Mouse (Mus musculus): ENCODE results near the gene Gm20388.
A peak's percentile ranks its signal among the peaks of the same experiment; 100 is the strongest.

The Gm20388 gene

GRCm38 (mm10) chr8:122576648-122577022 is 2666.0 kb downstream of the Gm20388 start, which contains the start of gene Aprt:
TSS of gene Aprt (minus strand) at chr8:122576909.
- DNase-seq (ENCODE audit: low read depth), result peak; percentile 99

- DNase-seq (ENCODE audit: low read depth), result no peak
These were observed 2666.5 kb downstream of the Gm20388 start for GRCm38 (mm10) chr8:122577116-122577515.

GRCm38 (mm10) chr8:122579196-122579595 is 2668.6 kb downstream of the Gm20388 start:
- no peak for DNase-seq (ENCODE audit: low read depth)

GRCm38 (mm10) chr8:122580926-122581325 is 2670.3 kb downstream of the Gm20388 start:
- DNase-seq (ENCODE audit: low read depth), result no peak

- DNase-seq (ENCODE audit: low read depth), result peak; percentile 69
These were observed 2674.3 kb downstream of the Gm20388 start for GRCm38 (mm10) chr8:122584981-122585380.

- DNase-seq (ENCODE audit: low read depth), result peak; percentile 79
These were observed 2674.8 kb downstream of the Gm20388 start for GRCm38 (mm10) chr8:122585411-122585891.

DNA sequence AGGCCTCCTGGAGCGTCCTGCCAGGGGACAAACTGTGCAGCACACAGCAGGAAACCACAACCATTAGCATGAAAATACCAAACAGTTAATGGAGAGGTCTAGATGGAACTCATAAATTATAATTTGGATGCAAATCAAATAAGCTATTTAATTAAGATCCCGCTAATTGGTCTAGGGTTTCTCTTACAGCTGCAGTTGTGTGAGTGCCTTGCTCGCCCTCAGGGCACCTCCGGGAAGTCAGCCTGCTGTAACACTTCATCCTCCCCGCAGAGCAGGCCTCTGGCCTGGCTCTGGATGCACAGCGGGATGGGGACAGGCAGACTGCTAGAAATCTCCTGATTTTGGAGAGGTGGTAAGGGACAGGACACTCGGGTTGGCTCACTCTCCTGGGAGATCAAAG is 2675.5 kb downstream of the Gm20388 start:
- DNase-seq (ENCODE audit: low read depth), result peak; percentile 27

DNA sequence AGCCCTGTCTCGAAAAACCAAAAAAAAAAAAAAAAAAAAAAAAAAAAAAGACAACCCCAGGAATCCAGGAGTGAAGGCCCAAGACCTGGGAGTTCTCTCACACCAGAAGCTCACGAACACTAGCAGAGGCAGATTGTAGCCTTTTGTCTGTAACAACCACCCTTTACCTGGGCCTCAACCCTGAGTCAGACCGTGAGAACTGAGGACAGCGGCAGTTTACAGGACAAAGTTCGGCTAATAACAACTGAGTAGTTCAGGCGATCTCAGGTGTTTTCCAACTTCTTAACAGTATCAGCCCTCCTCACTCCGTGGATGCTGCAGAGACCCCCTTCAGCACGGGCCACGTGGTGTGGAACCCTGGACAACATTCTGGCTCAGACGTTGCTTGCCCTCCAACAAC is 2676.1 kb downstream of the Gm20388 start:
- DNase-seq (ENCODE audit: low read depth), result no peak

GRCm38 (mm10) chr8:122593240-122593639 is 2682.6 kb downstream of the Gm20388 start:
- DNase-seq (ENCODE audit: low read depth), result peak; percentile 13

GRCm38 (mm10) chr8:122593783-122594507 is 2683.3 kb downstream of the Gm20388 start:
- DNase-seq (ENCODE audit: low read depth), result no peak

DNA sequence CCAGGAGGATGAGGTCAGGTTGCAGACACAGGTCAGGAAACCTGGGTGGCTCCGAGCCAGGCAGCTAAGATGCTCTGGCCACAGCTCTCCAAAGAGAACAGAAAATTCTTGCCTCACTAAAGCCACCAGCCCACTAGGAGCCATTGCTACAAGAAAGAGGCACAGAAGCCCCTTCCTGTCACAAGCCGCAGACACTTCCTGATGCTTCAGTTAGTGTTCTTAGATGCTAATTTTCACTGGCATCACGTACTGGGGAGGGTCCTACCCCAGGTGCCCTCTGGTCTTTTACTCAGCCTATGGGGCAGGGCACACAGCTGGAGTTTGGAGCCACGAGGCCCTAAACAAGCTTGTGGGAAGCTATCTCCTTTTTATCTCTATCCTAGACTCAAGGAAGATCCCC is 2685.4 kb downstream of the Gm20388 start:
- no peak for DNase-seq (ENCODE audit: low read depth)

DNA sequence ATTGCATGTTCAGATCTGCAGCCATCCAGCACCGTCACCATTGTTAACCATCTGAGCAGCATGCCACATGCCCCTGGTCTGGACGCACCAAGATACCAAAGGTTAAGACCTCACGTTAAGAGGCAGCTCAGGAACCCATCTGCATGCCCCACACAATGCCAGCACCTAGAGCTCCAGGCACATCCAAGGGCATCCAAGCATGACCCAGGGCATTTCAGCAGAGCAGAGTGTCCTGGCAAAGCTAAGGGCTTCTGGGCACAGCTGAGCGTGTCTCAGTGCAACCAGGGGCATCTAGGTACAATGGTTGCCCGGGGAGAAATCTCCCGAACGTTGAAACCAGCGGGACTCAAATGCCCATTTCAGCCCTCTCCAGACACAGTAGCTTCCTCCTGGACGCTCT is 2690.0 kb downstream of the Gm20388 start:
- no peak for DNase-seq (ENCODE audit: low read depth)

- DNase-seq (ENCODE audit: low read depth), result no peak
These were observed 2694.0 kb downstream of the Gm20388 start for GRCm38 (mm10) chr8:122604640-122605039.

- DNase-seq (ENCODE audit: low read depth), result no peak
These were observed 2694.7 kb downstream of the Gm20388 start for GRCm38 (mm10) chr8:122605367-122605766.

GRCm38 (mm10) chr8:122606810-122607209 is 2696.2 kb downstream of the Gm20388 start:
- no peak for DNase-seq (ENCODE audit: low read depth)

GRCm38 (mm10) chr8:122610209-122610608 is 2699.6 kb downstream of the Gm20388 start:
- DNase-seq (ENCODE audit: low read depth), result no peak

GRCm38 (mm10) chr8:122610612-122611277 is 2700.1 kb downstream of the Gm20388 start:
- DNase-seq (ENCODE audit: low read depth), result no peak

GRCm38 (mm10) chr8:122611295-122612133 is 2700.9 kb downstream of the Gm20388 start, which contains the start of the genes Galns and Trappc2l:
TSS of gene Galns (minus strand) at chr8:122611463.
TSS of gene Trappc2l (plus strand) at chr8:122611640.
- DNase-seq (ENCODE audit: low read depth), result peak; percentile 99

GRCm38 (mm10) chr8:122616181-122616905 is 2705.7 kb downstream of the Gm20388 start:
- DNase-seq (ENCODE audit: low read depth), result peak; percentile 65

DNA sequence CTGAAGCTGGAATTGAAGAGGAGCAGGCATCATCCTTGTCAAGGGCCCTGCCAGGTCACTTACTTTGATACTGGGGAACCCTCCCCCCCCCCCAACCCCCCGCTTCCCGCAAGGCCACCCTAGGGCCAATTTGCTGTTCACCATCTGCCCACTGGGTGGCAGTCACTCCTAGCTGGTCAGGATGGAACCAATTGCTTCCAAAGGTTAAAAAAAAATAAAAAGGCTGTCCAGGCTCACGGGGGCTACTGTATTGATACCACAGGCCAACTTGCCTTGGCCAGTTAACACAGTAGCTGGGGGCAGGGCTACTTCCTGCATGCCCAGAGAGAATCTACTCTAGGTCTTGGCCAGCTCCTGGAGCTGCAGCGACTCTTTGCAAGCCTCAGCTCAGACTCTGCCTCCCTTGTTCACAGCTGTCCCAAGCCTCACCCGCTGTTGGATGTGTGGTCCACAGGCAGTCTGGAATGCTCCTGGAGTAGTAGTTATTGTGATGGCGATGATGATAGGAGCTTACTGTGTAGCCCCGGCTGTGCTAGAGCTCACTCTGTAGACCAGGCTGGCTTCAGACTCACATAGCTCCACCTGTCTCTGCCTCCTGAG is 2707.4 kb downstream of the Gm20388 start:
- peak; percentile 93 for DNase-seq (ENCODE audit: low read depth)

Data from NIH3T3 (cell line).